Mouse (Mus musculus): ENCODE measurements around the gene Pin4.
A peak's percentile ranks its signal among the peaks of the same experiment; 100 is the strongest.
"Not testable (repeated sequence)": the region's sequence is repeated elsewhere in the genome, so short reads cannot be mapped to it uniquely, and the experiment has no call there.

Gene Pin4

GRCm38 (mm10) chrX:102119042-102119864, at the start of gene Pin4:
Gene Pin4 (plus strand): TSS chrX:102119447.
- peak; percentile 91 for DNase-seq (ENCODE audit: low read depth, low spot score)

- DNase-seq (ENCODE audit: low read depth, low spot score), result peak; percentile 49
Measured at GRCm38 (mm10) chrX:102070591-102071471, 48.4 kb upstream of the Pin4 start, which contains the start of gene Rtl5. Gene Rtl5 (minus strand): TSS chrX:102071304.

GRCm38 (mm10) chrX:102071517-102071916, 47.7 kb upstream of the Pin4 start:
- DNase-seq (ENCODE audit: low read depth, low spot score), result no peak

- DNase-seq (ENCODE audit: low read depth, low spot score), result no peak
Measured at GRCm38 (mm10) chrX:102073605-102074325, 45.5 kb upstream of the Pin4 start.

- no peak for DNase-seq (ENCODE audit: low read depth, low spot score)
Measured at GRCm38 (mm10) chrX:102074435-102074834, 44.8 kb upstream of the Pin4 start.

GRCm38 (mm10) chrX:102075158-102075557, 44.1 kb upstream of the Pin4 start:
- DNase-seq (ENCODE audit: low read depth, low spot score), result no peak

- no peak for DNase-seq (ENCODE audit: low read depth, low spot score)
Measured at GRCm38 (mm10) chrX:102076886-102077765, 42.1 kb upstream of the Pin4 start.

GRCm38 (mm10) chrX:102081076-102081475, 38.2 kb upstream of the Pin4 start:
- DNase-seq (ENCODE audit: low read depth, low spot score), result no peak

- DNase-seq (ENCODE audit: low read depth, low spot score), result no peak
Measured at GRCm38 (mm10) chrX:102081573-102082279, 37.5 kb upstream of the Pin4 start.

GRCm38 (mm10) chrX:102082340-102082739, 36.9 kb upstream of the Pin4 start:
- DNase-seq (ENCODE audit: low read depth, low spot score), result no peak

GRCm38 (mm10) chrX:102085798-102086443, 33.3 kb upstream of the Pin4 start:
- DNase-seq (ENCODE audit: low read depth, low spot score), result no peak

GRCm38 (mm10) chrX:102090605-102091004, 28.6 kb upstream of the Pin4 start:
- no peak for DNase-seq (ENCODE audit: low read depth, low spot score)

- DNase-seq (ENCODE audit: low read depth, low spot score), result no peak
Measured at GRCm38 (mm10) chrX:102094381-102094904, 24.8 kb upstream of the Pin4 start.

- no peak for DNase-seq (ENCODE audit: low read depth, low spot score)
Measured at GRCm38 (mm10) chrX:102101886-102102285, 17.4 kb upstream of the Pin4 start.

GRCm38 (mm10) chrX:102103830-102104229, 15.4 kb upstream of the Pin4 start:
- DNase-seq (ENCODE audit: low read depth, low spot score), result not testable (repeated sequence)

- DNase-seq (ENCODE audit: low read depth, low spot score), result not testable (repeated sequence)
Measured at GRCm38 (mm10) chrX:102109349-102109748, 9.9 kb upstream of the Pin4 start.

- DNase-seq (ENCODE audit: low read depth, low spot score), result no peak
Measured at GRCm38 (mm10) chrX:102115676-102116075, 3.6 kb upstream of the Pin4 start.

GRCm38 (mm10) chrX:102121321-102121720, 2.1 kb downstream of the Pin4 start:
- no peak for DNase-seq (ENCODE audit: low read depth, low spot score)

- no peak for DNase-seq (ENCODE audit: low read depth, low spot score)
Measured at GRCm38 (mm10) chrX:102141157-102141556, 21.9 kb downstream of the Pin4 start.
